Mouse (Mus musculus): Measurements from ENCODE around the gene 2810408A11Rik.
A peak's percentile ranks its signal among the peaks of the same experiment; 100 is the strongest.

The 2810408A11Rik gene

DNA sequence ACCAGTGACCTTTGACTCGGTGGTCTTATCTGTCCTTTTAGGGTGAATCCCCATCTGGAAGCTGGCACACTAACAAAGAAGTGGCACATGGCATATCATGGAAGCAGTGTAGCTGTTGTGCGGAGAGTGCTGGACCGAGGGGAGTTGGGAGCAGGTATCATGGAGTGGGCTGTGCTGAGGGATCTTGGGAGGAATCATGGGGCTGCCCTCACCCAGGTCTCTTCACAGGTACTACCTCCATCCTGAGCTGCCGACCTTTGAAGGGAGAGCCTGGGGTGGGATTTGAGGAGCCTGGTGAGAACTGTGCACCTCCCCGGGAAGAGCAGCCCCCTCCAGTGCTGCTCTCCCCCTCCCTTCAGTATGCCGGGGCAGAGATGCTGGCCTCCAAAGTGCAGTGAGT is 10.9 kb upstream of the 2810408A11Rik start:
- peak; percentile 90 for DNase-seq

DNA sequence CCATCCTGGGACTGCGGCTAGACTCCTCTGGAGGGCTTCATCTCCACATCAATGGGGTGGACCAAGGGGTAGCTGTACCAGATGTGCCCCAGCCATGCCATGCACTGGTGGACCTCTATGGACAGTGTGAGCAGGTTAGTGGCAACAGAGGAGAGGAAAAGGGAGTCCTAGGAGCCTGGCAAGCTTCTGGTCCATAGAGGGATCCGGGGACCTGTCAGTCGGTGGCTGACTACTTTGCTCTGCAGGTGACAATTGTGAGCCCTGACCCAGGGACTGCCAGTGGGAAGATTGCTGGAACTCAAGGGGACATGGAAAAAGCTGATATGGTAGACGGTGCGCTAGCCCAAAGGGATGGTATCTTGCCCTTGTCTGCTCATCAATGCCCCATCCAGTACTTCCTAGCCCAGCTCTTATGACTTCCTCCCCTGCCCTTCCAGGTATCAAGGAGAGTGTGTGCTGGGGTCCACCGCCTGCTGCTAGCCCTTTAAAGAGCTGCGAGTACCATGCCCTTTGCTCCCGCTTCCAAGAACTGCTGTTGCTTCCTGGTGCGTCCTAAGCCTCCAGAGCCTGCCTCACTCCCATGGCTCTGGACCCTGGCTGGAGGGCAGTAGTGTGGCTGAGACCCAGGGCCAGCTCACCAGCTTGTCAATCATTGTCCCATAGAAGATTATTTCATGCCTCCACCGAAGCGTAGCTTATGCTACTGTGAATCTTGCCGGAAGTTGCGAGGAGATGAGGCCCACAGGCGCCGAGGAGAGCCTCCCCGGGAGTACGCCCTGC is 10.2 kb upstream of the 2810408A11Rik start:
- peak; percentile 87 for DNase-seq

GRCm38 (mm10) chr11:69910177-69910576 is 9.4 kb upstream of the 2810408A11Rik start:
- peak; percentile 89 for DNase-seq

DNA sequence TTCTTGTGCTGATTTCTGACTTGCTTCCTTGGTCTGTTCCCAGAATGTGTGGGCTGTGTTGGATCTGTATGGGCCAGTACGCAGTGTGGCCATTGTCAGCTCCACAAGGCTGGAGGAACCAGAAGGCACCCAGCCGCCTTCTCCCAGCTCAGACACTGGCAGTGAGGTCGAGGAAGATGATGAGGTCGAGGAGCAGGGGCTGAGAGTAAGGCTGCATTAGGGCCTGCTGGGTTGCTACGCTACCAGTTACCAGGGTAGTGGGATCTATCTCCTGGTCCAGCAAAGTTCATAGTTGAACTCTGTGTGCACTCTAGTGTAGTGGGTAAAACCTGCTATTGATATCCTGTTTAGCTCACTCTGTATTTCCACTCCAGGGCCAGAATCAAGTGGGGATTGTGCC is 8.4 kb upstream of the 2810408A11Rik start:
- DNase-seq: peak; percentile 87

GRCm38 (mm10) chr11:69908645-69909044 is 7.9 kb upstream of the 2810408A11Rik start:
- peak; percentile 87 for DNase-seq

GRCm38 (mm10) chr11:69904311-69904710 is 3.5 kb upstream of the 2810408A11Rik start:
- peak; percentile 91 for DNase-seq

DNA sequence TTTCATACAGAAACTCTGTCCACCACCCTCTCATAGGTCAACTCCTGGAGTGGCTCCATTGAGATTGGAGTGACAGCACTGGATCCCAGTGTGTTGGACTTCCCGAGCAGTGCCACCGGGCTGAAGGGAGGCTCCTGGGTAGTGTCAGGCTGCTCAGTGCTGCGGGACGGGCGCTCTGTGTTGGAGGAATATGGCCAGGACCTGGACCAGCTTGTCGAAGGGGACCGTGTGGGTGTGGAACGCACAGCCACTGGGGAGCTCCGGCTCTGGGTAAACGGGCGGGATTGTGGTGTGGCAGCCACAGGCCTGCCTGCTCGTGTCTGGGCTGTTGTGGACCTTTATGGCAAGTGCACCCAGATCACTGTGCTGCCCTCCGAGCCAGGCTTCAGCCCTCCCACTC is 2.2 kb upstream of the 2810408A11Rik start:
- DNase-seq: peak; percentile 94

DNA sequence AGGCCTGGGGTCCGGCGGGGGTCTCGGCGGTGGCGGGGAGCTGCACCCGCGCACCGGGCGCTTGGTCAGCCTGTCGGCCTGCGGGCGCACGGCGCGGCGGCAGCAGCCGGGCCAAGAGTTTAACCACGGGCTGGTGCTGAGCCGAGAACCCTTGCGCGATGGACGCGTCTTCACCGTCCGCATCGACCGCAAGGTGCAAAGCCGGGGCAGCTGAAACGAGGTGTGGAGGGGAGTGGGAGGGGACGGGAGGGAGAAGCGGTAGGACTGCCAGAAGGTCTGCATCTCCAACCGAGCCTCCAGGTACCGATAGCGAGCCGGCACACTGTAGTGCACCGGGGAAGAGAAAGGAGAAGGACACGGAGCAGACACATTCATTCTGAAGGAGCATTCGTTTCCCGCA is 1.2 kb upstream of the 2810408A11Rik start:
- no peak for DNase-seq

DNA sequence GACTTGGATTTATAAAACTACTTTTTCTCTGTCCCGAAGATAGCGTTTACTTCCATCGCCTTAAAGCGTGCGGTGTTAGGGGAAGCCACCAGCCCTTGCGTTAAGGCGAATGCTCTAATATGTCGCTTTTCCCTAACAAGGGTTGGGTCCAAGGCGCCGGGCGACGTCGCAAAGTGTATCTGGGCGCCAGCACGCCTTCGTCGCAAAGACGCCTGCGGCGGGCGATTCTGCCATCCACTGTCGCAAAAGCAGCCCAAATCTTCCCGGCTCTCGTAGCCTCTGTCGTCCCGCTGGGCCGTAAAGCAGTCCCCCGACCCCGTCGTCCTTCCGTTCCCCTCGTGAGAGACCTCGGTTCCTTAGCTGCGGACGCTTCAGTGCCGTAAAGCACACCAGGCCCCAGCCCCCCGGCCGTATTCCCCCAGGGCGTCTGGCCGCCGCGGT is 639 bp upstream of the 2810408A11Rik start:
- peak; percentile 100 for DNase-seq

DNA sequence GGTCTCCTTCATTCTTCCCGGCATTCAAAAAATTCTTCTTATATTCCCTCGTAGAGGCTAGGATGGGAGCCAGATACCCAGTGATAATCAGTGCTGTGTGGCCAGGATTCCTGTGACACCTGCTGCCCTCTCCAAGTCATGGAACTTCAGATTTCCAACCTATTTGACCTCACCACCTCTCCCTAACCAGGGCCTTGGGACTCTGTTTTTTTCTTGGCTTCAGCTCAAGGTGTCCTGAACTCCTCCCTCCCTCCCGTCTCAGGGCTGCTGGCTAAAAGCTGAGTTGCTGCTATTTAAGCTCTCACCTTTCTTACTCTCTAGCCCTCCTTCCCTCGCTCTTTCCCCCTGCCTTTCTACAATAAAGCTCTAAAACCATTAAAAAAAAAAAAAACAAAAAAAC is 917 bp downstream of the 2810408A11Rik start:
- DNase-seq: no peak

GRCm38 (mm10) chr11:69895291-69895690 is 5.5 kb downstream of the 2810408A11Rik start, which contains the start of gene Acap1:
Acap1 (minus strand) TSS chr11:69895539.
- peak; percentile 87 for DNase-seq

DNA sequence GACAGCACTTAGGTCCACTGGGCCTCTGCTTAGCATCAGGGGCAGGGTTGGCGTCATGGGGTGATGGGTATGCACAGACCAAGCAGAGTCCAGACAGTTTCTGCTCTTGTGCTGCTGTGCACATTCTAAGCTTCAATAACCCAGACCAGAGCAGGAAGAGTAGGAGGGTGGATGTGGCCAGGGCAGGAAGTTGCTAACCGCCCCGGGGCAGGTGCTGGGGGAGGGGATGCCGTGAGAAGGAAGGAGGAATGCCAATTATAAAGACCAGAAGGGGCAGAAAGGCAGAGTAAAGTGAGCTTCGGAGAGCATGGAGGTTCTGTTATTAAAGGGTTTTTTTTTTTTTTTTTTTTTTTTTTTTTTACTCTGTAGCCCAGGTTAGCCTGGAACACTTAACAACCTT is 6.1 kb downstream of the 2810408A11Rik start:
- DNase-seq: peak; percentile 90

GRCm38 (mm10) chr11:69891482-69891881 is 9.3 kb downstream of the 2810408A11Rik start:
- peak; percentile 88 for DNase-seq

DNA sequence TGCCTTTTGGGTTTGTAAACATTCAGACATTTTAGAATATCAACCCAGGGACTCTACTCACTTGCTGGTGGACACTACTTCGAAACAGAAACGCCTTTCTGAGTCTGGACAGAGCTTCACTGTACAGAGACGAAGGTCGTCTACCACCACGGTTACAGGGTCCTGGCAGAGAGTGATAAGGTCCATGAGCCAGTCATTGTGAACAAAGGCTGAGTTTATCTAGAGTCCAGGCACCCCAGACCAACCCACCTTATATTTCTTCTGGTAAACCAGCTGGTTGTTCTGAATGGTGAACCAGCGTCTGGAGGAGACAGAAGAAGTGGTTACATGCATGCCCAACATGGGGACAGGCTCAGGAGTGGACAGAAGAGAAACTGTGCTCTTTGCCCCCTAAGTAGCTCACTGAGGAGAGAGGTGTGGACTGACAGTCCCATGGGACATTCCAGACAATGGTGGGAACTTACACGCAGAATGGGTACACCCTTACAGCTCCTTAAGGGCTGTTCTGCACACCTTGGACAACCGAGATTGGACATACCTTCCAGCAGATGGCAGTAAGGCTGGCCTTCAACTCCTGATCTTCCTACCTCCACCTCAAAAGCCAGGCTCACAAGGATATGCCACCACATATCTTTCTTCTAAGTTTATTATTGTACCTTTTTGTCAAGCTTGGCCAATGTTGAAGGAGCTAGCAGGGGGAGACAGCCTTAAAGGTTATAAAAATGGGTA is 13.7 kb downstream of the 2810408A11Rik start:
- no peak for DNase-seq

GRCm38 (mm10) chr11:69884663-69885062 is 16.1 kb downstream of the 2810408A11Rik start:
- no peak for DNase-seq

DNA sequence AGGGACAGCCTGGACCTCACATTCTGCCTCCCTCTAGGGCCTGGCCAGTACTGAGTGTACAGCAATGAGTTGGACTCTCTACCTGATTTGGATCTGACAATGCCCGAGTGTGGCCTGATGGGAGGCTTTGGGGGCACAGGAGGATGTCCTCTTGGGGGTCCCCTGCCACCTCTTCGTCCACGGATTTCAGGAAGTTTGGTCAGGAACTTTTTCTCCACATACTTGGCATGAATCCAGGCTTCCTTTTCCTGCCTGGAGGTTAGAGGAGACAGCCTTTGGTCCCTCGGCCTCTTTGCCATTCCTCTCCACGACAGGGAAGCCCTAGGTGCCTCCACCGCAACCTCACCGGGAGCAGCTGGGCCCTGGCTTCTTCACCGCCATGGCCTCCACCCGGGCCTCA is 16.5 kb downstream of the 2810408A11Rik start:
- DNase-seq: no peak

GRCm38 (mm10) chr11:69883527-69884151 is 17.1 kb downstream of the 2810408A11Rik start:
- peak; percentile 93 for DNase-seq

- DNase-seq: peak; percentile 90
Observed at GRCm38 (mm10) chr11:69883066-69883465, 17.7 kb downstream of the 2810408A11Rik start.

DNA sequence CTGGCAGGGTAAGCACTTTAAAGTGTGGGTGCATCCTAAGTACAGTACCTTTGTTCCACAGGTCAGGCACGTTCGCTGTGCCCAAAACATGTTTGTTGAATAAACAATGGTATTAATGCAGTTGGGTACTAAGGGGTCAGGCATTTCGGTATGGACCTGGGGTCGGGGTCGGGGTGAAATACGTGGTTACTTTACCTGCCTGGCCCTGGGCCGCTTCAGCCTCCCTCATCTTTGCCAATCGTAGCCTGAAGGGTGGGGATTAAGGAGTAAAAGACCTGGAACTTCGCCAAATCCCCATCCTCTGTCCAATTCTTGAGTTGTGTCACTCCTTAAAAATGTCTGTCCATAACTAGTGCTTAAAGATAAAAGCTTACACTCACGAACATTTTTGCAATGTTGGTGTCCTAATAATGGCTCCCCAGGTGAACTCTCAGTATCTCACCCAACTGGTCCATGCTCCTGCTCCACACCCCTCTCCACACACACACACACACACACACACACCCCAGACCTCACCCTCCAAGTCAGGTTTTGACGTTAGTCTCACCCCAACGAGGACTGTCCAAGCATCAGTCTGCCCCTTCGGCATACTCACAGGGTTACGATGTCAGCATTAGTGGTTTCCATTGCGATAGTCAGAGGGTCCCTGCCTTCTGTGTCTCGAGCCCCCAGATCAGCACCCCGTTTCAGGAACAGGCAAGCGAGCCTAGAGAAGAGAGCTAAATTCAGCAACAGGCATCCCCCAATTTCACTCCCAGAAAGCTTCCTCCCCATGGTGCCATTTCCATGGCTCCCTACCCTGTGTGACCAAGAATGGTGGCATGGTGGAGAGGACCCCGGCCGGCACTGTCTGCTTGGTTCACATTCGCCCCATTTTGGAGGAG is 18.8 kb downstream of the 2810408A11Rik start:
- peak; percentile 94 for DNase-seq

GRCm38 (mm10) chr11:69880853-69881603 is 19.8 kb downstream of the 2810408A11Rik start, which contains the start of gene Kctd11:
Kctd11 (minus strand) TSS chr11:69881406.
- peak; percentile 100 for DNase-seq

DNA sequence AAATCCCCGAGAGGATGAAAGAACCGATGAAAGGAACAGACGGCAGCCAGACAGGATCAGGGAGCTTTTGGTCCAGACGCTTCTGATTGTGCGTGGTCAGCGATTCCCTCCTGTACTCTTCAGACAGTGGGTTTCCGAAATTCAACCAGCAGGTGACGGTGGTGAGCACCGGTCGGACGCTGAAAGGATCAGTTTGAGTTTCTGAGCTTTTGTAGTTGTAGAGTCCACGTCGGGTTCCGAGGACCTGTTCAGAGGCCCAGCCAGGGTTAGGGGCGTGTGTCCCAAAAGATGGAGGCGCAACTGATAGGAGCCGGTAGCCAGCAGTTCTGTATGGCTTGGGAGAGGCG is 20.3 kb downstream of the 2810408A11Rik start:
- no peak for DNase-seq

DNA sequence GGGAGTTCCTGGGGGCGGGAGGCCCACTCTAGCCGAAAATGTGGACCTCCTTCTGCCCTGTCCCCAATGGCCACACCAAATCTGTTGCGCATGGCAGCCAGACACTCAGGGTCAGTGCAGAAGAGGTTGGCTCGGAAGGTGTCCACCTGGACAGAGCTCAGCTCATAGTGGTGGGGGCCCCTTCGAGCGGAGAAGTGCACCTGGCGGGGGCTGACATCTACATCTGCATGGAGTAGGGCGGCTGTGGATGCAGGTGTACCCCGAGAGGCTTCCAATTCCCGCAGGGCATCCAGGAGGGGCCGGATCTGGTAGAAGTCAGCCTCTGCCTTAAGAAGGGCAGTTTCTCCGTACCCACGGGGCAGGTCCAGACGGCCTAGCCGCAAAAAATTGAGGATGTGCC is 21.1 kb downstream of the 2810408A11Rik start:
- peak; percentile 96 for DNase-seq

All from heart, adult 11 months (tissue).